Mouse (Mus musculus) erythroblast, embryonic 14.5 days (primary cell): ENCODE data around the gene Gm9736. TPM values are rescaled to one million over a fixed set of nuclear protein-coding genes. Genes with fewer than 3 reads are reported as not detected.
"Not testable (repeated sequence)": the region's sequence is repeated elsewhere in the genome, so short reads cannot be mapped to it uniquely, and the experiment has no call there.

Source experiments
- H3K27me3 ChIP-seq: 2 replicates; pipeline ENCODE4 v1.6.1; 2012; ENCODE audit warnings: inconsistent platforms; ENCODE audit not compliant: control insufficient read depth
- H3K36me3 ChIP-seq: 2 replicates; pipeline ENCODE4 v1.6.1; 2012; ENCODE audit warnings: mild to moderate bottlenecking, inconsistent platforms; ENCODE audit not compliant: control insufficient read depth
- H3K4me1 ChIP-seq: 2 replicates; pipeline ENCODE4 v1.6.1; 2012; ENCODE audit warnings: inconsistent platforms; ENCODE audit not compliant: control insufficient read depth
- H3K4me3 ChIP-seq: replicated peaks from 2 replicates; pipeline ENCODE3; 2012; ENCODE audit warnings: moderate library complexity, mild to moderate bottlenecking, inconsistent platforms
- H3K9me3 ChIP-seq: 2 replicates; pipeline ENCODE4 v1.6.1; 2012; ENCODE audit warnings: low read length, inconsistent platforms, mixed read lengths; ENCODE audit not compliant: control insufficient read depth
- GATA1 ChIP-seq: IDR thresholded peaks from 2 replicates; pipeline ENCODE4 v1.6.1; 2012; ENCODE audit warnings: low read length, inconsistent platforms, mixed read lengths
- TAL1 ChIP-seq: IDR thresholded peaks from 3 replicates; pipeline ENCODE4 v1.6.1; 2012; ENCODE audit warnings: low read length, inconsistent platforms, mixed read lengths
- polyA plus RNA-seq: library from polyadenylated mRNA; stranded (reverse); fragments of >175 nt; gene quantifications from 2 replicates; pipeline ENCODE4 v1.2.3, GENCODE M21; 2012

Gm9736 gene
- polyA plus RNA-seq, 1 experiment: not detected

- Histone ChIP-seq H3K27me3 (no peaks in the 10 kb centered on the region), H3K36me3 (no peaks in the 10 kb centered on the region), H3K9me3 (no peaks in the 10 kb centered on the region), H3K4me3 (no peak within 1 kb of the TSS), H3K4me1 (no peaks in the 10 kb centered on the region)
- TF ChIP-seq TAL1: no peak
These were observed 25.0 kb downstream of the Gm9736 start, which contains the start of gene Gm10100 for GRCm38 (mm10) chr10:77726186-77726585. TSS of gene Gm10100 (plus strand) at chr10:77726486.

GRCm38 (mm10) chr10:77724855-77725254 lies 26.3 kb downstream of the Gm9736 start:
- TF ChIP-seq GATA1 (no peak), TAL1 (no peak)
- no peak overlapping the region for H3K4me3 ChIP-seq
- no peaks in the 10 kb centered on the region for H3K36me3 ChIP-seq

GRCm38 (mm10) chr10:77720299-77720698 lies 30.9 kb downstream of the Gm9736 start, which contains the start of gene Krtap12-1:
TSS of gene Krtap12-1 (plus strand) at chr10:77720599.
- not testable (repeated sequence) for H3K27me3 ChIP-seq, H3K4me3 ChIP-seq, H3K36me3 ChIP-seq, H3K9me3 ChIP-seq, H3K4me1 ChIP-seq

More at GRCm38 (mm10) chr10:77724855-77725254, 26.3 kb downstream of the Gm9736 start:
- no peaks in the 10 kb centered on the region for H3K27me3 ChIP-seq
- peaks cover 7% of the 10 kb centered on the region for H3K9me3 ChIP-seq
- no peaks in the 10 kb centered on the region for H3K4me1 ChIP-seq

- Histone ChIP-seq H3K27me3 (no peaks in the 10 kb centered on the region), H3K4me3 (no peak within 1 kb of the TSS), H3K4me1 (no peaks in the 10 kb centered on the region), H3K36me3 (no peaks in the 10 kb centered on the region), H3K9me3 (peaks cover 10% of the 10 kb centered on the region)
- TF ChIP-seq GATA1: no peak
- TF ChIP-seq TAL1: no peak
These were observed 35.6 kb downstream of the Gm9736 start, which contains the start of gene Gm10142 for GRCm38 (mm10) chr10:77715507-77715906. TSS of gene Gm10142 (plus strand) at chr10:77715807.

GRCm38 (mm10) chr10:77713734-77714133 lies 37.4 kb downstream of the Gm9736 start:
- TF ChIP-seq GATA1: no peak
- TF ChIP-seq TAL1: no peak
- Histone ChIP-seq H3K4me3 (no peak overlapping the region), H3K9me3 (peaks cover 5% of the 10 kb centered on the region)

GRCm38 (mm10) chr10:77711157-77711556 lies 40.0 kb downstream of the Gm9736 start, which contains the start of gene Gm10024:
TSS of gene Gm10024 (plus strand) at chr10:77711457.
- not testable (repeated sequence) for H3K27me3 ChIP-seq, H3K36me3 ChIP-seq, H3K4me1 ChIP-seq, H3K4me3 ChIP-seq
- peaks cover 10% of the 10 kb centered on the region for H3K9me3 ChIP-seq

More at GRCm38 (mm10) chr10:77713734-77714133, 37.4 kb downstream of the Gm9736 start:
- H3K36me3 ChIP-seq: no peaks in the 10 kb centered on the region
- no peaks in the 10 kb centered on the region for H3K4me1 ChIP-seq
- no peaks in the 10 kb centered on the region for H3K27me3 ChIP-seq

- no peak overlapping the region for H3K4me3 ChIP-seq
- no peaks in the 10 kb centered on the region for H3K36me3 ChIP-seq
- H3K9me3 ChIP-seq: peaks cover 10% of the 10 kb centered on the region
- H3K4me1 ChIP-seq: no peaks in the 10 kb centered on the region
- TF ChIP-seq GATA1 (no peak), TAL1 (no peak)
- no peaks in the 10 kb centered on the region for H3K27me3 ChIP-seq
These were observed 41.3 kb downstream of the Gm9736 start for GRCm38 (mm10) chr10:77709831-77710230.

GRCm38 (mm10) chr10:77706326-77706725 lies 44.8 kb downstream of the Gm9736 start, which contains the start of gene Gm10272:
TSS of gene Gm10272 (plus strand) at chr10:77706626.
- Histone ChIP-seq H3K27me3 (no peaks in the 10 kb centered on the region), H3K9me3 (peaks cover 10% of the 10 kb centered on the region), H3K4me3 (no peak within 1 kb of the TSS), H3K36me3 (no peaks in the 10 kb centered on the region), H3K4me1 (no peaks in the 10 kb centered on the region)
- TF ChIP-seq GATA1: no peak

Other genes with a start within 250 kb of the Gm9736 start
- 7.2 and 8.8 TPM in 2 replicates for gene Fam207a, start 235.6 kb downstream of the Gm9736 start, polyA plus RNA-seq
- gene Itgb2, start 221.1 kb downstream of the Gm9736 start, polyA plus RNA-seq: 0.14 and 0.23 TPM in 2 replicates
- 7.2 and 9.7 TPM in 2 replicates for gene Pttg1ip, start 169.6 kb downstream of the Gm9736 start, polyA plus RNA-seq
- 3.1 and 3.3 TPM in 2 replicates for gene Sumo3, start 145.3 kb downstream of the Gm9736 start, polyA plus RNA-seq
- gene Gm49325, start 145.2 kb downstream of the Gm9736 start, polyA plus RNA-seq: not detected in 2 replicates
- 2.6 and 2.9 TPM in 2 replicates for gene Ube2g2, start 129.1 kb downstream of the Gm9736 start, polyA plus RNA-seq
- not detected in 2 replicates for gene Tspear, start 64.8 kb downstream of the Gm9736 start, polyA plus RNA-seq
- gene Gm19402, start 60.6 kb downstream of the Gm9736 start, polyA plus RNA-seq: not detected in 2 replicates
- gene Gm9508, start 54.1 kb downstream of the Gm9736 start, polyA plus RNA-seq: not detected in 2 replicates
- not detected in 2 replicates for gene Gm10272, start 44.7 kb downstream of the Gm9736 start, polyA plus RNA-seq
- gene Gm10024, start 39.9 kb downstream of the Gm9736 start, polyA plus RNA-seq: not detected in 2 replicates
- gene Gm10142, start 35.5 kb downstream of the Gm9736 start, polyA plus RNA-seq: not detected in 2 replicates
- gene Krtap12-1, start 30.8 kb downstream of the Gm9736 start, polyA plus RNA-seq: not detected in 2 replicates
- gene Gm10100, start 24.9 kb downstream of the Gm9736 start, polyA plus RNA-seq: not detected in 2 replicates
- not detected in 2 replicates for gene Gm18596, start 8.7 kb downstream of the Gm9736 start, polyA plus RNA-seq
- gene Gm3233, start 8.3 kb upstream of the Gm9736 start, polyA plus RNA-seq: not detected in 2 replicates
- gene Gm3238, start 20.0 kb upstream of the Gm9736 start, polyA plus RNA-seq: not detected in 2 replicates
- not detected in 2 replicates for gene Gm7138, start 25.6 kb upstream of the Gm9736 start, polyA plus RNA-seq
- gene Gm3250, start 31.2 kb upstream of the Gm9736 start, polyA plus RNA-seq: not detected in 2 replicates
- not detected in 2 replicates for gene Gm7137, start 36.8 kb upstream of the Gm9736 start, polyA plus RNA-seq
- not detected in 2 replicates for gene Gm9639, start 43.7 kb upstream of the Gm9736 start, polyA plus RNA-seq
- not detected in 2 replicates for gene Gm19668, start 47.8 kb upstream of the Gm9736 start, polyA plus RNA-seq
- gene Gm9507, start 60.5 kb upstream of the Gm9736 start, polyA plus RNA-seq: not detected in 2 replicates
- not detected in 2 replicates for gene Gm2696, start 63.3 kb upstream of the Gm9736 start, polyA plus RNA-seq
- gene Krtap10-4, start 75.7 kb upstream of the Gm9736 start, polyA plus RNA-seq: not detected in 2 replicates
- gene Krtap10-10, start 84.6 kb upstream of the Gm9736 start, polyA plus RNA-seq: 0.04 TPM in 1 of 2 replicates, not detected in the other
- gene Gm36176, start 95.4 kb upstream of the Gm9736 start, polyA plus RNA-seq: not detected in 2 replicates
- gene Gm10318, start 101.5 kb upstream of the Gm9736 start, polyA plus RNA-seq: not detected in 2 replicates
- gene Gm3285, start 110.6 kb upstream of the Gm9736 start, polyA plus RNA-seq: not detected in 2 replicates
- 0.01 TPM in 1 of 2 replicates, not detected in the other for gene Lrrc3, start 151.2 kb upstream of the Gm9736 start, polyA plus RNA-seq
- 0.01 and 0.02 TPM in 2 replicates for gene Trpm2, start 219.2 kb upstream of the Gm9736 start, polyA plus RNA-seq
- gene 1810043G02Rik, start 227.2 kb upstream of the Gm9736 start, polyA plus RNA-seq: 1.2 and 2.4 TPM in 2 replicates